Mouse (Mus musculus) adrenal gland, adult 18-20 months (tissue): ENCODE measurements around the gene Eif1. TPM values are rescaled to one million over a fixed set of nuclear protein-coding genes. Genes with fewer than 3 reads are reported as not detected.
A peak's percentile ranks its signal among the peaks of the same experiment; 100 is the strongest.
"Not testable (repeated sequence)": the region's sequence is repeated elsewhere in the genome, so short reads cannot be mapped to it uniquely, and the experiment has no call there.

ENCODE experiments used
- DNase-seq, 2 experiments: peaks; one replicate each; pipeline ENCODE4 v3.0.0; 2021 to 2022; ENCODE audit warnings: low spot score in 2 of 2
- total RNA-seq, 2 experiments: library from RNA; stranded (reverse); gene quantifications; 1 replicate in 1 of 2; 2 replicates in 1 of 2; pipeline ENCODE4 v1.2.3; 2021

Gene Eif1
- total RNA-seq, 2 experiments from 2014 or later = 1,436 to 1,462 TPM

DNA sequence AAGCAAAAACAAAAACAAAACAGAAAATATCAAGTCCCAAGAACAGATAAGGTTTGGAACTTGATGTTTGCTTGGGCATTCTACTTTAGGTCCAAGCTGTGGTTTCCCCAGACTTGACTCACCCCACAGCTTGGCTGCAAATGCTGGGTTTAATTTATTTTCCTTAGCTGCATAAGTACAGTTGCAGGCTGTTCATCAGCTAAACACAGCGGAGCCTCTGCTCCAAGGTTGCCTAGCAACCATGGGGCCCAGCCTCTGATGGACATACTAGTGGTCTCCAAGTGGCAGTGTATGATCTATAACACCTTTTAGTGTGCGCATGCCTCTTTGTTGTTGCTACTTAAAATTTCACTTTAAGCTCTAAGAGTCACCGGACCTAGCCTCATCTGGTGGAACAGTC, 16.0 kb downstream of the Eif1 start:
- DNase-seq = no peak

GRCm38 (mm10) chr11:100344269-100344668, 24.6 kb downstream of the Eif1 start:
- no peak for DNase-seq

DNA sequence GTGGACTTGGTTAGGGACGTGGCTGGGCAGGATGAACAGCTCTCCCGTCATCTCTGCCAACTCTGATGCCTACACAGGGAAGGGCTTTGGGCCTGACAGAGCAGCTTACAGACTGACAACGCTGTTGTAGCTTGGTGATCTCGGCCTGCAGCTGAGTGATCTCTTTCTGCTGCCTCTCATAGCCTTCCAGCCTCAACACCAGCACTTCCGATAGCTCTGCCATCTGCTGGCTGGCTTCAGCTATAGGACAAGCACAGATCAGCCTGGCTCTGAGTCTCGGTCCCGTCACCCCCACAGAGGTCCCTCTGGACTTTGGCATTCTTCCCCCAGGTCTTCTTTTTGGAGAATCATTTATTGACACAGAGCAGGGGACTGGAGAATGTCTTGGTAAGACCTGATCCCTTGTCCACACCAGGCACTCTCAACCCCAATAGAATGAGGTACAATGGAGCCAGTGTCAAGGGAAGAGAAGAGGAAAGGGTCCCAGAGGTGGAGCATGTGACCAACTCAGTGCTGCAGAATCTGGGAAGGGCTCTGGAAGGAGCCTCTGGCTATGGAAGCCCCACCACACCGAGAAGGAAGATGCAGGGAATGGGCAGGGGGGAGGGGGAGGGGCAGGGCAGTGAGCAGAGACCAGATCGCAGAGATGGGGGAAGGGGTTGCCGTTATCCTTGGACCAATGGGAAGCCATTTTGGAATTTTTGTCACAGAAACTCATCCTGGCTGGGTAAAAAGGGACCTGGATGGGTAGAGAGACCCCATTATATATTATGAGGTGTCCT, 32.6 kb downstream of the Eif1 start:
- DNase-seq = no peak

DNA sequence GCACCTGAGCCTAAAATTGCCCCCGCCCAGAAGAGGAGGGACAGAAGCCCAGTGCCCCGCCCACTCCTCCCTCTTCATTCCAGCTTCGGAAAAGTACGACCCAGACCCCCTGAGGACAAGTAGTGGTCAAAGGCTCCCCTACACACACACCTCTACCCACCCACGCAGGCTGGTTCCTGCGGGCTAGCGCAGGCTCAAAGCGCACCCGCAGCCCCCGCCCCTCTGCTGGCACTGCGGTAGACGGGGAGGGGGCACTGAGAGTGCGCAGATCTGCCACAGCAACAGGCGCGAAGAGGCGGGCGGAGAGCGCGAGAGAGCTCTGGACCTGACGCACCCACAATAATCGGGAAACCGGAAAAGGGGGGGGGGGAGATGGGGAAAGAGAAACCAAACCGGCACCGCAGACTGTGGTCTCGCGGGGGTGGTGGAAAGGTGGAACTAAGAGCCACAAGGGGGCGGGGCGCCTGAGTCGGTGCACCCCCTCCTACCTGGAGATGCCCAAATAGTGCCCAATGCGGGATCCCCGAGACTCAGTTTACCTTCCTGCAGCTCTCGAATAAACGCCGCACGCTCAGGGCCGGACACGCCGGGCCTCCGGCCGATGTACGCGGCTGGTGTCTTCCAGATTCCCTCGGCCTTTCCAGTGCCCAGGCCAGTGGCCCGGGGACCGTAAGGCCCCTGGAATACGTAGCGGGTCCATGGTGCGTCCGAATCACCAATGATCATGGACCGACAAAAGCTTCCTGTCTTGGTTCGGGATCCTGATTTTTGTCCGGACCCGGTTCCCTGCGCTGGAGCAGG, 35.7 kb downstream of the Eif1 start:
- peak; percentile 38 to 50 for DNase-seq

DNA sequence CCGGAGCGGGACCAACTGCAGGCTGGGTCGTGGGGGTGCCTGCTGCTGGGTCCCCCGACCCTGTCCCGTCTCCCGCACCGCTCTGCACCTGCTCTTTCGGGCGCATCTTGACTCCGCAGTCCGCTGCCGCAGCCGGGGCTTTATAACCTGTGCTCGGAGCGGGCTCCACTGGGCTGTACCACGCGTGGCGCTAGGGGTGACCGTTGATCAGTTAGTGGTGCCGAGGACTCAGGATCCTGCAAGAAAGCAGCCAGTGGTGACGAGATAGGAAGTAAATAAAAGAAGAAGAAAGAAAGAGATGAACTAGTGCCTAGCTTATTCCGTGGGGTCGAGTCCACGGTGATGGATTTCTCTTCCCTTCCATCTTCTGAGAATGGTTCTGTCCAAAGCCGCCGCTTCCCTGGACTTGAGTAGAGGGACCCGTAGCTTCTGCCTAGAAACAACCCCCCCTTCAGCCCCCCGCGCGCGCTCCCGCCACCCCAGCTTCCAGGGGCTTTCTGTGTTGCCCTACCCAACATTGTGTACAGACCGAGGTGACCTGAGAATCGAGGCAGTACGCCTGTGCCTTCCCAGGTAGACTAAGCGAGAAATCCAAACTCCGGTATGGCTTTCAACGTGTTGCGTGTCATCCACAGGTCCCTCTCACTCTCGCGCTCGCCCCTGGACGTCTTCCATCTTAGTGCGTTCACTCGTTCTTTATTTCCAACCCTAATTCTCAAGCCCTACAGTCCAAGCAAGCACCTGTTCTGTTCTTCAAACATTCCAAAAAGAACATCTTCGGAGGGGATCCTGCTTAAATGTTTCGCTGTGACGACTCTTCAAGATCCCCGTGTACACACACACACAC, 36.5 kb downstream of the Eif1 start, which contains the start of gene Hap1:
Gene Hap1 (minus strand): TSS at position 157 of the 847 bp plus-strand sequence.
- DNase-seq = peak; percentile 70 to 77

- DNase-seq = no peak
Measured at GRCm38 (mm10) chr11:100356819-100357211, 37.1 kb downstream of the Eif1 start.

DNA sequence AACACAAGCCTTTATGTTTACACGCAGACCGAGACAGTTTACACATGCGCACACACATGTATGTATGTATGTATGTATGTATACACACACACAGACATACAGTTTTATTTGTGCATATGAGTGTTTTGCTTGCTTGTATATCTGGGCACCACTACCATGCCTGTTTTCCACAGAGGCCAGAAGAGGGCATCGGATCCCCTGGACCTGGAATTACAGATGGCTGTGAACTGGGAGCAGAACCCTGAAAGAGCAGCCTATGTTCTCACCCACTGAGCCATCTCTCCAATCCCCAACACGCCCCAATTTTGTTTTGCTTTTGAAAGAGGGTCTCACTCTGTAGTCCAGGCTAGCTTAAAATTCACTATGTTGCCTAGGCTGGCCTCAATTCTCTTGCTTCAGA, 37.7 kb downstream of the Eif1 start:
- DNase-seq = no peak

GRCm38 (mm10) chr11:100360175-100360574, 40.5 kb downstream of the Eif1 start:
- no peak for DNase-seq

- not testable (repeated sequence) for DNase-seq
Measured at GRCm38 (mm10) chr11:100361059-100361458, 41.4 kb downstream of the Eif1 start.

DNA sequence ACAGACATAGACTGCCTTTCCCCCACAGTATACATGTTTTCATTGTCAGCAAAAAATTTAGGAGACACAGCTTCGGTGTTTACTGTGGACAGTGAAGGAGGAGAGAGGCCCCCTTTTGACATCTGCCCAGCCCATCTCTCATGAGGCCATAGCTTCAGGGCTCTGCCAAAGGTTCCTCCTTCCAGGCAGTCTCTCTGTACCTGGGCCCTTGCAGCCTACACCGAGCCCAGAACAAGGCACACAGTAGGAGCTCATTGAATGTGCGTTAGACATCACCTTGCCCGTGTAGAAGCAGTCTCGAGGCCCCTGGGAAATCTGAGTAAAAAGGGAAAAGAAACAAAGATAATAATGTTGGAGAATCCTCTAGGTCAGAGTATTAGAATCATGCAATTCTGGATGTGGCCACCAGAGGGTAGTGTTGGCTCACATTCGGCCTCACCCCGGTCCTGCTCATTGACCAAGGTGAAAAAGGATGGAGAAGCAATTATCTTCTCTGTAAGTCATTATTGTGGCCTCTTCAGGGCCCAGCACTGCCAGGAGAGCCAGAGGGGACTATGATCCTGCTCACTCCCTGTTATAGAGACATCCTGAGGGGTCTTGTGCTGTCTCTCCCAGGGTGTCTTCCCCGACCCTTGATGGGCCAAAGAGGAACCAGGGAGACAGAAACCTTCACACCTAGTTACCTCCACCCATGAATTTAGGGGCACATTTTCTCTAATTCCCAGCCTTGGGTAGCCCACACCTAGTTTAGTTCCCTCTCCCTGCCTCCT, 42.7 kb downstream of the Eif1 start:
- DNase-seq = peak; percentile 82 to 84

GRCm38 (mm10) chr11:100362979-100363562, 43.4 kb downstream of the Eif1 start:
- peak; percentile 58 to 72 for DNase-seq

DNA sequence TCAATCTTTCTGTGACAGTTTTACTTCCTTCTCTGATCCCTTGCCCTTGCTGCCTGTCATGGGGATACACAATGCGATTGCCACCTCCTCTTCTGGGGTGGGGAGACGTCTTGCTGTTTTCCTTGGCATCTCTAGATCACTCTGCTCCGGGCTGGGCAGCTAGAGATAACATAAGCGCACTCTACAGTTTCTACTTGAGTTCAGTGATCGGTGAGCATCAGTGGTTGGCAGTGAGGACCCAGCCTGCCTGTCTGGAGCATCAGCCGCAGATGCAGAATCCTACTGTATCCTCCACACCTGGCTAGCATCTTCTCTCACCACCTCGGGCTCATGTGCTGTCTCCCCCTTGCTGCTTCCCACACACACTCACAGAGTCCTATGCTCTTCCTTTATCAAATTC, 49.5 kb downstream of the Eif1 start:
- no peak for DNase-seq

GRCm38 (mm10) chr11:100369822-100370221, 50.1 kb downstream of the Eif1 start:
- no peak for DNase-seq

Other genes starting within 250 kb of the Eif1 start
- gene Krt32, start 231.7 kb upstream of the Eif1 start, total RNA-seq = not detected
- not detected for gene Krt35, start 223.6 kb upstream of the Eif1 start, total RNA-seq
- gene Krt36, start 214.3 kb upstream of the Eif1 start, total RNA-seq = under 1 TPM; 0.43 to 0.51 TPM
- not detected for gene Krt13, start 198.3 kb upstream of the Eif1 start, total RNA-seq
- not detected for gene Krt15, start 184.0 kb upstream of the Eif1 start, total RNA-seq
- gene Krt19, start 171.2 kb upstream of the Eif1 start, total RNA-seq = 1 to 10 TPM; 2.2 to 5.9 TPM
- gene Krt9, start 126.6 kb upstream of the Eif1 start, total RNA-seq = not detected
- under 1 TPM in 1 of 2 experiments, not detected in 1; 0.54 TPM for gene Krt14, start 112.3 kb upstream of the Eif1 start, total RNA-seq
- gene Krt16, start 71.0 kb upstream of the Eif1 start, total RNA-seq = not detected
- not detected for gene Krt17, start 58.9 kb upstream of the Eif1 start, total RNA-seq
- not detected for gene Krt42, start 50.0 kb upstream of the Eif1 start, total RNA-seq
- gene Gast, start 14.5 kb downstream of the Eif1 start, total RNA-seq = not detected
- gene Hap1, start 36.2 kb downstream of the Eif1 start, total RNA-seq = 10 to 100 TPM; 46.9 to 49.7 TPM
- gene Jup, start 77.9 kb downstream of the Eif1 start, total RNA-seq = 10 to 100 TPM; 55.3 to 64.5 TPM
- 10 to 100 TPM; 26.3 to 33.5 TPM for gene P3h4, start 95.0 kb downstream of the Eif1 start, total RNA-seq
- gene Fkbp10, start 95.8 kb downstream of the Eif1 start, total RNA-seq = 10 to 100 TPM; 13.4 to 19.0 TPM
- gene Nt5c3b, start 121.9 kb downstream of the Eif1 start, total RNA-seq = 10 to 100 TPM; 45.6 to 50.0 TPM
- gene Klhl10, start 122.0 kb downstream of the Eif1 start, total RNA-seq = under 1 TPM; 0.67 to 0.96 TPM
- gene Klhl11, start 152.9 kb downstream of the Eif1 start, total RNA-seq = 10 to 100 TPM; 51.5 to 58.3 TPM
- gene Acly, start 208.1 kb downstream of the Eif1 start, total RNA-seq = 1,000 to 10,000 TPM; 1,875 to 2,782 TPM
- 10 to 100 TPM in 1 of 2 experiments, 1 to 10 TPM in 1; 8.8 to 18.8 TPM for gene Ttc25, start 225.7 kb downstream of the Eif1 start, total RNA-seq